Mouse (Mus musculus) spleen, adult 2 months (tissue): Measurements from ENCODE around the gene 2210408I21Rik.

Source experiments
- CTCF ChIP-seq: fragments of 200-500 bp; IDR thresholded peaks from 2 replicates; pipeline ENCODE4 v1.5.1; 2011; ENCODE audit warnings: mild to moderate bottlenecking, inconsistent platforms; ENCODE audit not compliant: insufficient read depth, insufficient read length, insufficient replicate concordance; ENCODE audit errors: extremely low read depth
- POLR2A ChIP-seq: fragments of 200-500 bp; IDR thresholded peaks from 2 replicates; pipeline ENCODE4 v1.6.1; 2011; ENCODE audit warnings: low read depth, low read length, inconsistent platforms

- no peak for TF ChIP-seq CTCF
- TF ChIP-seq POLR2A = no peak
Measured at GRCm38 (mm10) chr13:77135621-77135981, 261 bp downstream of the 2210408I21Rik start.
